Mouse (Mus musculus) cortical plate, adult 2 months (tissue): ENCODE measurements at regions not wholly inside any gene's neighbourhood (a gene's known extent, or its start where the extent isn't known, plus 50 kb on each side); places are given as distances from the start of the nearest gene placed in this dataset.

ENCODE experiments used
- H3K27ac ChIP-seq: fragments of 200-500 bp; 2 replicates; pipeline ENCODE4 v1.5.1; 2012; ENCODE audit warnings: low read length, control low read depth, inconsistent platforms; ENCODE audit not compliant: insufficient read depth
- H3K4me1 ChIP-seq: fragments of 200-500 bp; 2 replicates; pipeline ENCODE4 v1.6.1; 2011; ENCODE audit warnings: low read length; ENCODE audit not compliant: control insufficient read depth, insufficient read depth
- H3K4me3 ChIP-seq: fragments of 200-500 bp; 2 replicates; pipeline ENCODE4 v1.5.1; 2011; ENCODE audit warnings: mild to moderate bottlenecking, low read length, control low read depth; ENCODE audit not compliant: insufficient read depth
- CTCF ChIP-seq: fragments of 200-500 bp; IDR thresholded peaks from 2 replicates; pipeline ENCODE4 v1.5.1; 2011; ENCODE audit warnings: mild to moderate bottlenecking, control low read depth, low read length; ENCODE audit not compliant: insufficient read depth; ENCODE audit errors: extremely low read depth
- POLR2A ChIP-seq: fragments of 200-500 bp; IDR thresholded peaks from 2 replicates; pipeline ENCODE4 v1.6.1; 2011; ENCODE audit warnings: mild to moderate bottlenecking, low read length, control low read depth; ENCODE audit not compliant: insufficient read depth; ENCODE audit errors: extremely low read depth

DNA sequence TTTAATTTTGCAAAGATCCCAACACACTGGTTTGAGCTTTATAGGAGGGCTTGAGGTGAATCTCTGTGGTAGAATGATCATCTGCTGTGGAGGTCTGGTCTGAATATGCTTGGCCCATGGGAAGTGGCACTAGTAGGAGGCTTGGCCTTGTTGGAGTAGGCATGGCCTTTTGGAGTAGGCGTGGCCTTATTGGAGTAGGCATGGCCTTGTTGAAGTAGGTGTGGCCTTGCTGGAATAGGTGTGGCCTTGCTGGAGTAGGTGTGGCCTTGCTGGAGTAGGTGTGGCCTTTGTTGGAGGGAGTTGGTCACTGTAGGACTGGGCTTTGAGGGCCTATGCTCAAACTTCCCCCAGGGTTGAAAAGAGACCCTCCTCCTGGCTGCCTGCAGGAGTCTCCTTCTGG is 86.1 kb upstream of the Gjb5 start:
- H3K4me1 ChIP-seq, result no peaks in the 10 kb centered on the region; the same call in 1 of the 2 replicates
- H3K4me3 ChIP-seq, result no peak overlapping the region
- TF ChIP-seq POLR2A (no peak), CTCF (no peak)
- no peak overlapping the region for H3K27ac ChIP-seq

DNA sequence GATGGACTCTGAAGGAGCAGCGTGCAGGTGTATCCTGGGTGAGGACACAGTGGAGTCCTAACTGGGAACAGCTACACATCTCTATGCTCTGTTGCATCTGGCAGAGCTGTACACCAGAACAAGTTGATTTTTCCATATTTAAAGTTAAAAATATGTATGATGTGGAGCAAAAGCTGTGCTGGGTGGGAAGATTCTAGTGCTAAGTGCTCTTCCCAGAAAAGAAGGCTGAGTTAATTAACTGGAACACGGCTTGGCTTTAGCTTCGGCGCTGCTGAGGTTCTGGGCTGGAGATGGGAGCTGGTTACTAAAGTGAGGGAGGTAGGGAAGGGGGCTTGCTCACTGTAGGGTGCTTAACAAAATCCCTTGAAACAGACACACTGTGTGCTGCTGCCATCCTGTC is 84.0 kb upstream of the Gjb5 start:
- Histone ChIP-seq H3K4me1 (no peaks in the 10 kb centered on the region; the same call in 1 of the 2 replicates), H3K27ac (no peak overlapping the region), H3K4me3 (no peak overlapping the region)
- TF ChIP-seq CTCF (no peak), POLR2A (no peak)

- Histone ChIP-seq H3K27ac (no peak overlapping the region), H3K4me1 (no peaks in the 10 kb centered on the region; the same call in 1 of the 2 replicates), H3K4me3 (no peak overlapping the region)
- TF ChIP-seq CTCF (no peak), POLR2A (no peak)
Measured at GRCm38 (mm10) chr4:127440602-127441001, 82.6 kb upstream of the Gjb5 start.

DNA sequence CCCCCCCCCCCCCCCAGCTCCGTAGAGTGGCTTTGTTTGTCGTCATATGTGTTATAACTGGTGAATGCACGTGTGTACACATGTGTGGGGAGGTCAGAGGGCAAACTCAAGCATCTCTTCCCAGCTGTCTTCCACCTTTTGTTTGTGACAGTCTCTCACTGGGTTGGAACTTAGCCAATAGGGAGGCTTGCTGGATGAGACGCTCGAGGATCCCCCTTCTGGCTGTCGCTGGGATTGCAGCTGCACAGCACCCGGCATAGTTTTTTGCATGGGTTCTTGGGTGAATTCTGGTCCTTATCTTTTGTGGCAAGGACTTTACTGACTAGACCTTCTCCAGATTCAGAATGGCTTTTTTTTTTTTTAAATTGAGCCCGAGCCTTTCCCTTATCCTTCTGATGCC is 77.1 kb upstream of the Gjb5 start:
- Histone ChIP-seq H3K27ac (no peak overlapping the region), H3K4me3 (no peak overlapping the region), H3K4me1 (no peaks in the 10 kb centered on the region)
- TF ChIP-seq POLR2A (no peak), CTCF (peak; percentile 64)

DNA sequence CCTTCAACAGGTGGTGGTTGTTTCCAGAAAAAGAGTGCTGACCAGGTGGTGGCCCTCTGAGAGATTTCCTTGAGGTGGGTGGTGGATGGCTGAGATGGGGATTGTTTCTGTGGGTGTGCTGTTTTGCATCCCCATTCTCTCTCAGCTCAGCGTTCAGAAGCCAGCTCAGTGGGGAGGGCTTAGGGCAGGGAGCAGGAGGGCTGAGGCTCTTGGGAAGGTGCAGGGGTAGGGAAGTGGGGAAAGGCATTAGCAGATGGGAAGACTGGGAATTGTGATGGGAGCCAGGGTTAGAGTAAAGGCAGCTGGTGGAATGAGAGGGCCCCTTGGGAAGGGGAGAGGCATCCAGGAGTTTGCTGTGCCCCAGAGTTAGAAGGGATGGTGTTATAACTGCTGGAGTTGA is 72.3 kb upstream of the Gjb5 start:
- no peak for TF ChIP-seq POLR2A
- TF ChIP-seq CTCF, result no peak
- Histone ChIP-seq H3K4me3 (no peak overlapping the region), H3K27ac (no peak overlapping the region), H3K4me1 (no peaks in the 10 kb centered on the region)

- no peaks in the 10 kb centered on the region for H3K4me1 ChIP-seq
- no peak overlapping the region for H3K27ac ChIP-seq
- H3K4me3 ChIP-seq, result no peak overlapping the region
- TF ChIP-seq CTCF, result no peak
- no peak for TF ChIP-seq POLR2A
Measured at GRCm38 (mm10) chr4:127429748-127430147, 71.8 kb upstream of the Gjb5 start.

DNA sequence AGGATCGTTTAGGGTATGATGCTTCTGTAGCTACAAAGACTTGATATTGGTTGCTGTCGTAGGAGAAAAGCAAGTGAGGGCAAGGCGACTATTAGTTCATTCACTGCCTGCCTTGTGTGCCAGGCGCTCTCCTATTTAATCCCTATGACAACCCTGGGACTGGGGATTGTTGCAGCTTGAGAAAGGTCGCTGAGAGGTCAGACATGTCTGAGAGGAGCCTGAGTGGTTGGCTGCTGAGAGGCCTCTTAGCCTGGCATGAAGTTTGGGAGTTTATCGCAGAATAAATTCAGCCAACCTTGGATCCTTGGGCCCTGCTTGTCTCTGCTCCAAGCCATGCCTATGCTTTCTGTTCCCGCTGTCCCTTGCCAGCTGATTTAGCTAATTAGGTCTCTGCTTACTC is 65.9 kb upstream of the Gjb5 start:
- no peaks in the 10 kb centered on the region for H3K4me1 ChIP-seq
- H3K27ac ChIP-seq, result no peak overlapping the region
- no peak overlapping the region for H3K4me3 ChIP-seq
- TF ChIP-seq POLR2A (no peak), CTCF (no peak)

- TF ChIP-seq CTCF (no peak), POLR2A (no peak)
- Histone ChIP-seq H3K4me3 (no peak overlapping the region), H3K27ac (no peak overlapping the region), H3K4me1 (no peaks in the 10 kb centered on the region)
Measured at GRCm38 (mm10) chr4:127421927-127422450, 64.0 kb upstream of the Gjb5 start.

DNA sequence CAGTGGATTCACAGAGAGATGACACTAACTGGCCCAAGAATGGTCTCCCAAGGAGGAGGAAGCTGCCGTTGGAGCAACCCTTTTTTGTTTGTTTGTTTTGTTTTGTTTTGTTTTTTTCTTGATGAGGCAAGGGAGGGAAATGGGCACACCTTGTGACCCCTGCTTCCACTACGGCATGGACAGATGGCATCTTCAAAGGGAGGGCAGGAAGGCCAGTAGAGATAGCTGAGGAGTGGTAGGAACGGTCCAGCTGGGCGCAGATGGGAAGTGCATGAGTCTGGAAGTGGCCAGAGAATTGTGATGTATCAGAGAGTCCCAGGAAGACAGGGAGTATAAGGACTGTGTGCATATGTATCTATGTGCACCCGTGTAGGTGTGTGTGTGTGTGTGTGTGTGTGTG is 63.1 kb upstream of the Gjb5 start:
- no peak overlapping the region for H3K4me3 ChIP-seq
- no peak overlapping the region for H3K27ac ChIP-seq
- H3K4me1 ChIP-seq, result no peaks in the 10 kb centered on the region
- TF ChIP-seq CTCF, result no peak
- no peak for TF ChIP-seq POLR2A

DNA sequence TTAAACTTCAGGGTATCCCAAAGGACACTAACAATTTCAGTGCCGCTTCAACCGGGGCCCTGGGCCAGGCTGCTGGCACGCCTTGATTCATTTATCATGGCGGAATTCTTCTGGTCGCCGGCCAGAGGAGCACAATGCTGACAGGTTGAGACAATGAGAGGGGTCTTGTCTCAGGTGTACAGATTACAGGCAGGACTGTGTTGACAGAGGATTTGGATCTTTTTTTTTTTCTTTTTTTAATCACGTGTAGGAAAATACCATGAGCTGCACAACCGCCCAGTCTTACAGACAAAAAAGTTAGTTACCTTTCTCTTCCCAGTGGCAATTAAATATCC is 61.8 kb upstream of the Gjb5 start:
- no peak overlapping the region for H3K4me3 ChIP-seq
- no peak overlapping the region for H3K27ac ChIP-seq
- no peak for TF ChIP-seq POLR2A
- TF ChIP-seq CTCF, result no peak
- no peaks in the 10 kb centered on the region for H3K4me1 ChIP-seq
